Mouse (Mus musculus): Measurements from ENCODE around the gene Ablim1.

Ablim1 gene

GRCm38 (mm10) chr19:57140071-57140470 lies 174.6 kb downstream of the Ablim1 start:
- no peak for TF ChIP-seq GATA4 (IDR thresholded peaks at IDR 0.05; ENCODE audit: insufficient replicate concordance, low read length)

- TF ChIP-seq GATA4 (IDR thresholded peaks at IDR 0.05; ENCODE audit: insufficient replicate concordance, low read length): no peak
These were observed 175.7 kb downstream of the Ablim1 start for GRCm38 (mm10) chr19:57138909-57139617.

- TF ChIP-seq GATA4 (IDR thresholded peaks at IDR 0.05; ENCODE audit: insufficient replicate concordance, low read length): no peak
These were observed 176.2 kb downstream of the Ablim1 start for GRCm38 (mm10) chr19:57138469-57138868.

GRCm38 (mm10) chr19:57138045-57138444 lies 176.7 kb downstream of the Ablim1 start:
- no peak for TF ChIP-seq GATA4 (IDR thresholded peaks at IDR 0.05; ENCODE audit: insufficient replicate concordance, low read length)

- no peak for TF ChIP-seq GATA4 (IDR thresholded peaks at IDR 0.05; ENCODE audit: insufficient replicate concordance, low read length)
These were observed 178.5 kb downstream of the Ablim1 start for GRCm38 (mm10) chr19:57136228-57136627.

GRCm38 (mm10) chr19:57134654-57135348 lies 179.9 kb downstream of the Ablim1 start:
- no peak for TF ChIP-seq GATA4 (IDR thresholded peaks at IDR 0.05; ENCODE audit: insufficient replicate concordance, low read length)

- TF ChIP-seq GATA4 (IDR thresholded peaks at IDR 0.05; ENCODE audit: insufficient replicate concordance, low read length): no peak
These were observed 181.7 kb downstream of the Ablim1 start for GRCm38 (mm10) chr19:57132916-57133520.

- no peak for TF ChIP-seq GATA4 (IDR thresholded peaks at IDR 0.05; ENCODE audit: insufficient replicate concordance, low read length)
These were observed 182.4 kb downstream of the Ablim1 start for GRCm38 (mm10) chr19:57132281-57132680.

GRCm38 (mm10) chr19:57131366-57131765 lies 183.4 kb downstream of the Ablim1 start:
- TF ChIP-seq GATA4 (IDR thresholded peaks at IDR 0.05; ENCODE audit: insufficient replicate concordance, low read length): no peak

GRCm38 (mm10) chr19:57130591-57130990 lies 184.1 kb downstream of the Ablim1 start:
- TF ChIP-seq GATA4 (IDR thresholded peaks at IDR 0.05; ENCODE audit: insufficient replicate concordance, low read length): no peak

- no peak for TF ChIP-seq GATA4 (IDR thresholded peaks at IDR 0.05; ENCODE audit: insufficient replicate concordance, low read length)
These were observed 185.0 kb downstream of the Ablim1 start for GRCm38 (mm10) chr19:57129729-57130128.

- TF ChIP-seq GATA4 (IDR thresholded peaks at IDR 0.05; ENCODE audit: insufficient replicate concordance, low read length): no peak
These were observed 186.7 kb downstream of the Ablim1 start for GRCm38 (mm10) chr19:57128037-57128436.

GRCm38 (mm10) chr19:57127523-57127922 lies 187.2 kb downstream of the Ablim1 start:
- no peak for TF ChIP-seq GATA4 (IDR thresholded peaks at IDR 0.05; ENCODE audit: insufficient replicate concordance, low read length)

GRCm38 (mm10) chr19:57126950-57127349 lies 187.8 kb downstream of the Ablim1 start:
- TF ChIP-seq GATA4 (IDR thresholded peaks at IDR 0.05; ENCODE audit: insufficient replicate concordance, low read length): no peak

- TF ChIP-seq GATA4 (IDR thresholded peaks at IDR 0.05; ENCODE audit: insufficient replicate concordance, low read length): no peak
These were observed 189.8 kb downstream of the Ablim1 start for GRCm38 (mm10) chr19:57124906-57125305.

- no peak for TF ChIP-seq GATA4 (IDR thresholded peaks at IDR 0.05; ENCODE audit: insufficient replicate concordance, low read length)
These were observed 190.6 kb downstream of the Ablim1 start for GRCm38 (mm10) chr19:57124138-57124519.
